Mouse (Mus musculus): ENCODE data around the gene Serpini1.
A peak's percentile ranks its signal among the peaks of the same experiment; 100 is the strongest.

Gene Serpini1

DNA sequence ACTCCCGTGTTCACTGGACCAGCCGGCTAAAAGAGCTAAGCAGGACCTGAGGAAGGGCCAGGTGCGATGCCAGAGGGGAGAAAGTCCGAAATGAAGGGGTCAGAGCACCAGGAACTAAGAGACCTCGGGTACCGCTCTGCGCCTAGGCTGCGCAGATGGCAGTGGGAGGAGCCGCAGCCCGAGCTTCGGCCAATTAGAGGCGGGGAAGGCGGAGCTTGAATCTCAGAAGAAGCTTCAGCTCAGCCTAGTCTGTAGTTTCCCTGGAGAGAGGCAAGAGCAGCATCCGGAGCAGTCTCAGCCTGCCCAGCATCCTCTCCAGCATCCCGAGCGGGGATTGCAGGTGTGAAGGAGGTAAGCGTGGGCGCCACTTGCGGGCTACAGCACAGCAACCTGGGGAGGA, at the start of gene Serpini1:
Gene Serpini1 (plus strand): TSS at position 256 of the 400 bp plus-strand sequence.
- TF ChIP-seq POU5F1 (IDR thresholded peaks at IDR 0.05; ENCODE audit: borderline replicate concordance, low read length): no peak
- no peak for TF ChIP-seq CTCF (conservative IDR thresholded peaks at IDR 0.05; ENCODE audit: low read length)
- no peak for TF ChIP-seq NANOG (IDR thresholded peaks at IDR 0.05; ENCODE audit: borderline replicate concordance, low read length)
- Histone ChIP-seq H3K9me3 (ENCODE audit: low read length) (no peaks in the 10 kb centered on the region), H3K36me3 (ENCODE audit: insufficient read depth, low read length) (no peaks in the 10 kb centered on the region)

DNA sequence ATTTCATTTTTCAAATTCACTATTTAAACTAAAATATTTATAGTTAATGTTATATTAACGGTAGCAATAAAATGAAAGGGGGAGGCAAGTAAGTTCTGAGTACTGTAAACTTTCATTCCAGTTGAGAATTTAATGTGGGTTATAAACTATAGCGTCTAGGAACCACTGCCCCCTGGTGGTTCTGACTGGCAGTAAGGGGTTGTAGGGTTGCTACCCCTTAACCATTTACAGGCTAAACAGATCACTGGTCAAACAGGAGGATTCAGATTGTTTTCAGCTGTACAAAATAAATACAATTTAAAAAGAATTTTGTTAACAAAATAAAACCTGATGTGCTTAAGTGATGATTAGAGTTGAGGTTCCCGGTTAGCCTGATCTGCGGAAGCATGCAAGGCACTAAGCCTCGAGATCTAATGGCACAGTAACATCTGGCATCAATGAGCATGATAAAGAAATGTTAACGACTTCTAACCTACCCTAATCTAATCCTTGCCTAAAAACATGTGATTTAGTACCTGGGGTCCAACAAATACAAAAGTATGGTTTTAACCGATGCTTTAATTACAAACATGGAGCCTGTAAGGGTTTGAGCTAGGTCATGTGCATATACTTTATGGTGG, 39.6 kb upstream of the Serpini1 start:
- TF ChIP-seq NANOG (IDR thresholded peaks at IDR 0.05; ENCODE audit: borderline replicate concordance, low read length) (no peak), POU5F1 (IDR thresholded peaks at IDR 0.05; ENCODE audit: borderline replicate concordance, low read length) (peak; percentile 86), CTCF (conservative IDR thresholded peaks at IDR 0.05; ENCODE audit: low read length) (peak; percentile 91)
- Histone ChIP-seq H3K4me1 (replicated peaks; ENCODE audit: low read depth, low read length) (peaks cover 23% of the 10 kb centered on the region), H3K36me3 (ENCODE audit: insufficient read depth, low read length) (peaks cover 43% of the 10 kb centered on the region), H3K4me3 (replicated peaks; ENCODE audit: low read length) (no peak overlapping the region), H3K27me3 (ENCODE audit: insufficient read depth, low read length) (no peaks in the 10 kb centered on the region), H3K9me3 (ENCODE audit: low read length) (no peaks in the 10 kb centered on the region)

More for the DNA sequence above, at the start of gene Serpini1:
- H3K27me3 ChIP-seq (ENCODE audit: insufficient read depth, low read length): no peaks in the 10 kb centered on the region
- H3K4me3 ChIP-seq (replicated peaks; ENCODE audit: low read length): peak within 1 kb of the TSS; percentile 96
- peaks cover 25% of the 10 kb centered on the region for H3K4me1 ChIP-seq (replicated peaks; ENCODE audit: low read depth, low read length)

DNA sequence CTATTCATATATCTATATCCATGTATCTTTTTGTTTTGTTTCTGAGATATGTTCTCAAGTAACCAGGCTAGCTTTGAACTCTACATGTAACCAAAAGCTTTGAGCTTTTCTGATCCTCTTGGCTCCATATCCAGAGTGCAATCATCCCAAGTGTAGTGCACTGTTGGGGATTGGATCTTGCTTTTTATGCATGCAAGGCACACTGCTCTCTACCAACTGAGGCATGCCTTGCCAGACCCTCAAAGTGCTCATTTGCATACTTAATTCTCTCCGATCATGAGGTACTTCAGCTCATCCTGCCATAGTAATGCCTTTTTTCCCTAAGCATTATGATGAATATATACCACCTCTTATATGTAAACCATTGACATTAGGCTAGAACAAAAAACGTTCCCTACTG, 36.0 kb upstream of the Serpini1 start:
- peaks cover 23% of the 10 kb centered on the region for H3K4me1 ChIP-seq (replicated peaks; ENCODE audit: low read depth, low read length)
- peaks cover 60% of the 10 kb centered on the region for H3K36me3 ChIP-seq (ENCODE audit: insufficient read depth, low read length)
- TF ChIP-seq CTCF (conservative IDR thresholded peaks at IDR 0.05; ENCODE audit: low read length) (no peak), NANOG (IDR thresholded peaks at IDR 0.05; ENCODE audit: borderline replicate concordance, low read length) (no peak), POU5F1 (IDR thresholded peaks at IDR 0.05; ENCODE audit: borderline replicate concordance, low read length) (no peak)
- no peaks in the 10 kb centered on the region for H3K27me3 ChIP-seq (ENCODE audit: insufficient read depth, low read length)
- no peak overlapping the region for H3K4me3 ChIP-seq (replicated peaks; ENCODE audit: low read length)
- no peaks in the 10 kb centered on the region for H3K9me3 ChIP-seq (ENCODE audit: low read length)

DNA sequence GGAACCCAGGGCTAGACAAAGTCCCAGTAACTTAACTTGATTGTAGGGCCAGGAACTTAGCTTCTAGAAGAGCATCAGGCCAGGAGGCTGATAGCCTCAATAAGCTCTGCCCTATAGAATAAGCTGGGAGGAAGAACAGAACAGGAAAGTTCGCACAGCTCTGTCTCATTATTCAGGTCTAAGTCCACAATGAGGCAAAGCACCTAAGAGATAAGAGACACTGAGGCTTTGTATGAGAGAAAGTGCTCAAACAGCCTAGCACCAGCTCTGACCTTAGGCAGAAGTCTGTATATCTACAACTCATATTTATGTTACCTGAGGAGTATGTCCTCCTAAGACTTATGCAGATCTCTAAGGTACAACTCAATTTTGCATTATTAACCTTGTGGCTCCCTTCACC, 34.8 kb upstream of the Serpini1 start:
- no peak overlapping the region for H3K4me3 ChIP-seq (replicated peaks; ENCODE audit: low read length)
- peaks cover 23% of the 10 kb centered on the region for H3K4me1 ChIP-seq (replicated peaks; ENCODE audit: low read depth, low read length)
- H3K36me3 ChIP-seq (ENCODE audit: insufficient read depth, low read length): peaks cover 72% of the 10 kb centered on the region
- TF ChIP-seq NANOG (IDR thresholded peaks at IDR 0.05; ENCODE audit: borderline replicate concordance, low read length) (no peak), CTCF (conservative IDR thresholded peaks at IDR 0.05; ENCODE audit: low read length) (no peak), POU5F1 (IDR thresholded peaks at IDR 0.05; ENCODE audit: borderline replicate concordance, low read length) (no peak)
- H3K9me3 ChIP-seq (ENCODE audit: low read length): no peaks in the 10 kb centered on the region
- H3K27me3 ChIP-seq (ENCODE audit: insufficient read depth, low read length): no peaks in the 10 kb centered on the region

DNA sequence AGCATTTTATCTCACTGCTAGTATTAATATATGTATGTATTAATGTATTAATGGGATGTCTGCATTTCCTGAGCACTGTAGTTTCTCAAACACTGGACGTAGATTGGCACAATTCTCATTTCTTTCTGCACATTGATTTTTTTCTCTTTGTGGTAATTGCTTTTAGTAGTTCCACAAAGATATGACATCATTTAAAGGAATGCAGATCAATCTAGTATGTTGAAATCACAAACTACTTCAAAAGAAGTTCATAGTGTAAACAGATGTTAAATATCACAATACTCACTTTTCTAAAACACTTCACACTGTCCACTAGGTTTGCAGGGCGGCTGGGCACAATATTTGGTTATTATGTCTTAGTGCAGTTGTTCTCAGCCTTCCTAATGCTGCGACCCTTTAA, 26.3 kb upstream of the Serpini1 start:
- TF ChIP-seq NANOG (IDR thresholded peaks at IDR 0.05; ENCODE audit: borderline replicate concordance, low read length): no peak
- TF ChIP-seq POU5F1 (IDR thresholded peaks at IDR 0.05; ENCODE audit: borderline replicate concordance, low read length): no peak
- peaks cover 54% of the 10 kb centered on the region for H3K36me3 ChIP-seq (ENCODE audit: insufficient read depth, low read length)
- H3K9me3 ChIP-seq (ENCODE audit: low read length): no peaks in the 10 kb centered on the region
- H3K27me3 ChIP-seq (ENCODE audit: insufficient read depth, low read length): no peaks in the 10 kb centered on the region
- no peaks in the 10 kb centered on the region for H3K4me1 ChIP-seq (replicated peaks; ENCODE audit: low read depth, low read length)
- no peak overlapping the region for H3K4me3 ChIP-seq (replicated peaks; ENCODE audit: low read length)

DNA sequence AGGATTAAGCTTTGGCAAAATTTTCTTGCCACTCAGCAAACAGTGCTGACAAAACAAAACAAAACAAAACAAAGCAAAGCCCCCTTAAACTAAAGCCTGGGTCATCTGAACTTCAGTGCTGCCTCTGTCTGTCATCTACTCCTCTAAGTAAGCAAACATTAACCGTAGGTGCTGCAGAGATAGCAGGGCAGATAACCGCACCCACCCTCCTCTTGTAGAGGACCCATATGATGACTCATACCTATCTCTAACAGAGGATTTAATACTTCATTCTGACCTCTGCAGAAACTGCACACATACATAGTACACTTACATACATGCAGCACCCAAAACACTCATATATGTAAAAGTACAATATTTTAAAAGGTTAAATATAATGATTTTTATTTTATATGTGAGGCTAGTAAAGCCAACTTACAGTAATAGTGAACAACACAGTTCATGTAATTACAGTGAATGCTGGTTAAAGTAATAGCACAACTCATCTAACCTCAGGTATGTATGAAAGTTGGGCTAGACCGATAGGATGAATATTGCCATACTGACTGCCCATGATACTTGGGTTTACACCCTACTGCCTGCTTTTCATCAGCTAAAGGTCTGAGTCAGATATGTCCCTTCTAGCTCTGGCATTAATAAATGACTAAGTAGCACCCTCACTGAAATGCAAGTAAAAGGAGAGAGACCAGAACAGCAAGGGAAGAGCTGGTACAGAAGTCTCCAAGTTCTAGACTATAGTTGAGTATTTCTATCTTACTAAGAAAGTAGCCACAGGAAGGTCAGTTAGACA, 23.1 kb upstream of the Serpini1 start:
- Histone ChIP-seq H3K4me1 (replicated peaks; ENCODE audit: low read depth, low read length) (no peaks in the 10 kb centered on the region), H3K36me3 (ENCODE audit: insufficient read depth, low read length) (peaks cover 47% of the 10 kb centered on the region), H3K27me3 (ENCODE audit: insufficient read depth, low read length) (no peaks in the 10 kb centered on the region), H3K4me3 (replicated peaks; ENCODE audit: low read length) (no peak overlapping the region), H3K9me3 (ENCODE audit: low read length) (no peaks in the 10 kb centered on the region)
- TF ChIP-seq NANOG (IDR thresholded peaks at IDR 0.05; ENCODE audit: borderline replicate concordance, low read length) (no peak), POU5F1 (IDR thresholded peaks at IDR 0.05; ENCODE audit: borderline replicate concordance, low read length) (no peak), CTCF (conservative IDR thresholded peaks at IDR 0.05; ENCODE audit: low read length) (no peak)

DNA sequence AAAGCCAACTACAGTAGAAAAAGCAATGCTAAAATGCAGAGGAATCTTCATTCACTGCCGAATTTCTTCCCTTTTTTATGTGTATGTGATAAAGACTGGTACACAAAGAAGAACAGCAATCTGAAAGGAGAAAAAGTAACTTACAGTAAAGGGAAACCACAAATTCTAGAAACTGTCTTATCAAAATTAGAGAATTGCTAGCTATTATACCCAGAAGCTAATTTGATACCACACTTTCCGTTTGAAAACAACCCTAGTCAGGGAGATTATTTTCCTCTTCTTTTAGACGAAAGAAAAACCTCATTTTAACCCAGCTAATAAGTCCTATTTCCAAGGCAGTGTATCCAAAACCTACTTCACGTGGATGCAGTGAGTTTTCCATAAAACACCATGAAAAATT, 16.1 kb upstream of the Serpini1 start:
- TF ChIP-seq POU5F1 (IDR thresholded peaks at IDR 0.05; ENCODE audit: borderline replicate concordance, low read length) (no peak), CTCF (conservative IDR thresholded peaks at IDR 0.05; ENCODE audit: low read length) (no peak), NANOG (IDR thresholded peaks at IDR 0.05; ENCODE audit: borderline replicate concordance, low read length) (no peak)
- H3K27me3 ChIP-seq (ENCODE audit: insufficient read depth, low read length): no peaks in the 10 kb centered on the region
- H3K9me3 ChIP-seq (ENCODE audit: low read length): no peaks in the 10 kb centered on the region
- H3K4me3 ChIP-seq (replicated peaks; ENCODE audit: low read length): no peak overlapping the region
- H3K4me1 ChIP-seq (replicated peaks; ENCODE audit: low read depth, low read length): peaks cover 10% of the 10 kb centered on the region
- H3K36me3 ChIP-seq (ENCODE audit: insufficient read depth, low read length): peaks cover 41% of the 10 kb centered on the region

DNA sequence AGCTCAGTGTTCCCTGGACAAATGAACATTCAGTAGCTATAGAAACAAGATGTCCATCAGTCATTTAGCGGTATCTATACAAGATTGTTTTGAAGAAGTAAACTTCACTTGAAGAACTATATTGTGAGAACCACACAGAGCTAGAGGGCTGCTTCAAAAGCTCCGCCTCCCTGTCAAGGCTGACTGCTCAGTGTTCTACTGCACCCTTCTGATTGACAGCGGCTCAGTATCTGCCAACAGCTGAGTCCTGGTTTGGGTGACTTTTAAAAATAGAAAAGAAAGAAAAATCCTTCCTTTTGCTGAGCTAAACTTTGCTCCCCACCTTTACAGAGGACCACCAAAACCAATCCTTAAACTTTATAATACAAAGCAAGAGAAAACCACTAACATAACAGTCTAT, 14.5 kb upstream of the Serpini1 start:
- H3K9me3 ChIP-seq (ENCODE audit: low read length): no peaks in the 10 kb centered on the region
- no peak for TF ChIP-seq NANOG (IDR thresholded peaks at IDR 0.05; ENCODE audit: borderline replicate concordance, low read length)
- no peak for TF ChIP-seq CTCF (conservative IDR thresholded peaks at IDR 0.05; ENCODE audit: low read length)
- TF ChIP-seq POU5F1 (IDR thresholded peaks at IDR 0.05; ENCODE audit: borderline replicate concordance, low read length): no peak
- peaks cover 10% of the 10 kb centered on the region for H3K4me1 ChIP-seq (replicated peaks; ENCODE audit: low read depth, low read length)
- peaks cover 27% of the 10 kb centered on the region for H3K36me3 ChIP-seq (ENCODE audit: insufficient read depth, low read length)
- no peak overlapping the region for H3K4me3 ChIP-seq (replicated peaks; ENCODE audit: low read length)
- H3K27me3 ChIP-seq (ENCODE audit: insufficient read depth, low read length): no peaks in the 10 kb centered on the region
